Mouse (Mus musculus) forebrain, postnatal 0 days (tissue): ENCODE results near the gene Rcn3. TPM values are rescaled to one million over a fixed set of nuclear protein-coding genes. Genes with fewer than 3 reads are reported as not detected.

Source experiments
- ATAC-seq: fragments of 200-750 bp; cut with Nextera tagmentation; 2 replicates; pipeline ENCODE4 v1.8.0; 2017; ENCODE audit warnings: mild to moderate bottlenecking, moderate library complexity
- DNase-seq: peaks from one replicate; pipeline ENCODE4 v3.0.0-alpha.2; 2015
- H3K27ac ChIP-seq: fragments of 300-500 bp; sonication (generic); 2 replicates; pipeline ENCODE4 v1.5.1; 2014; ENCODE audit warnings: low read depth, mild to moderate bottlenecking, antibody characterized with exemption, low read length, moderate library complexity, mixed read lengths
- H3K27me3 ChIP-seq: fragments of 300-500 bp; sonication (generic); 2 replicates; pipeline ENCODE4 v1.6.1; 2014; ENCODE audit warnings: mild to moderate bottlenecking, low read length, mixed read lengths; ENCODE audit not compliant: insufficient read depth
- H3K36me3 ChIP-seq: fragments of 300-500 bp; sonication (generic); 2 replicates; pipeline ENCODE4 v1.6.1; 2014; ENCODE audit warnings: mild to moderate bottlenecking, moderate library complexity; ENCODE audit not compliant: insufficient read depth
- H3K4me1 ChIP-seq: fragments of 300-500 bp; sonication (generic); 2 replicates; pipeline ENCODE4 v1.6.1; 2014; ENCODE audit warnings: antibody characterized with exemption; ENCODE audit not compliant: insufficient read depth
- H3K4me2 ChIP-seq: fragments of 300-500 bp; sonication (generic); 2 replicates; pipeline ENCODE4 v1.6.1; 2014; ENCODE audit warnings: low read depth, mild to moderate bottlenecking, moderate library complexity
- H3K4me3 ChIP-seq: fragments of 300-500 bp; sonication (generic); 2 replicates; pipeline ENCODE4 v1.5.1; 2014; ENCODE audit warnings: low read depth, low read length, mixed read lengths
- H3K9ac ChIP-seq: fragments of 300-500 bp; sonication (generic); 2 replicates; pipeline ENCODE4 v1.6.1; 2014; ENCODE audit warnings: mild to moderate bottlenecking
- H3K9me3 ChIP-seq: fragments of 300-500 bp; sonication (generic); 2 replicates; pipeline ENCODE4 v1.6.1; 2016; ENCODE audit warnings: low read length
- CTCF ChIP-seq: sonication (generic); IDR thresholded peaks from 2 replicates; pipeline ENCODE4 v1.5.1; 2016; ENCODE audit warnings: antibody characterized with exemption, control low read depth, low read depth
- WGBS: fragments of 180-500 bp; shearing (Covaris S2); extraction: QIAGEN DNeasy Blood & Tissue Kit; methylation state at CpG from one replicate; pipeline ENCODE4 v1.1.7; 2014; 5-methylcytosine and 5-hydroxymethylcytosine counted together
- polyA plus RNA-seq: library from polyadenylated mRNA; unstranded; fragments of >200 nt; fragmentation: Nextera tagmentation; extraction: Ambion mirVana; gene quantifications from 2 replicates; pipeline ENCODE4 v1.2.1, GENCODE M21; 2015
- total RNA-seq: library from RNA; depleted of rRNA; stranded (reverse); fragments of >200 nt; gene quantifications from 2 replicates; pipeline ENCODE4 v1.2.3, GENCODE M21; 2014

The Rcn3 gene
- total and polyA plus RNA-seq, 2 experiments from 2014 or later = 32.6 to 43.8 TPM

DNA sequence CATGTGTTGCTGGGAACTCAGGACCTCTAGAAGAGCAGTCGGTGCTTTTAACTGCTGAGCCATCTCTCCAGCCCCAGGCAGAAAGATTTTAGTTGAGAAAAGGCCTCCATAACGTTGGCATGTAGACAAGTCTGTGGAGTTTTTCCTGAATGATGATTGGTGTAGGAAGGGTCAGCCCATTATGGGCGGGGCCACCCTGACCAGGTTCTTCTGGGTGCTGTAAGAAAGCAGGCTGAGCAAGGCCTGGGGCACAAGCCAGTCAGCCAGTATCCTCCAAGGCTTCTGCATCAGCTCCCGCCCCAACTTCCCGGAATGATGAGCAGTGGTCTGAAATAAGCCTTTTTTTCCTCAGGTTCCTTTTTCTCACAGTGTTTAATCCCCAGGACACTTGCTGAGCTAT is 11.0 kb downstream of the Rcn3 start:
- Histone ChIP-seq H3K4me3 (no peak overlapping the region), H3K9me3 (no peaks in the 10 kb centered on the region), H3K36me3 (peaks cover 24% of the 10 kb centered on the region), H3K27me3 (no peaks in the 10 kb centered on the region), H3K4me1 (no peaks in the 10 kb centered on the region), H3K27ac (no peak overlapping the region), H3K9ac (no peak overlapping the region), H3K4me2 (no peak overlapping the region)
- ATAC-seq = no peak
- WGBS = 46% methylated on average over 5 of the region's 5 CpGs
- TF ChIP-seq CTCF = 0 out of 2 replicates have a peak, but pooled peaks have one; percentile 14
- DNase-seq = no peak

DNA sequence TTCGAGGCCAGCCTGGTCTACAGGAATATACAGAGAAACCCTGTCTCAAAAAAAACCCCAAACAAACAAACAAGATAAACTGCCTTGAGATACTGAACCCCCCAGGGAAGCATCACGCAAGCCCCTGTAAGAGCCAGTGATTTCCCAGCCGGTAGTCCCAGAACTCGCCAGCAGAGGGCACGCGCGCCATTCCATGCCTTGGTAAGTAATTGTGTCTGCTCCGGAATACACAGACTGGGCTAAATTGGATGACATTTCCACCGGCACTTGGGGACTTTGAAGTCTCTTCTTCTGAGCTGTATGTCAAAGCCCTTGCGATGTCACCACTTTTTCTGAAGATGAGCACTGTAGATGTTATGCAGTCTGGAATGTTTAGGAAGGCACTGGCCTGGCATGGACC is 12.2 kb downstream of the Rcn3 start:
- H3K9me3 ChIP-seq = no peaks in the 10 kb centered on the region
- under 1% methylated on average over 10 of the region's 10 CpGs for WGBS
- peak; percentile 97 for TF ChIP-seq CTCF
- ATAC-seq (peak; percentile 69), DNase-seq (peak; percentile 94)
- H3K36me3 ChIP-seq = peaks cover 31% of the 10 kb centered on the region
- no peaks in the 10 kb centered on the region for H3K27me3 ChIP-seq
- no peak overlapping the region for H3K4me2 ChIP-seq
- H3K4me3 ChIP-seq = no peak overlapping the region
- no peaks in the 10 kb centered on the region for H3K4me1 ChIP-seq
- no peak overlapping the region for H3K9ac ChIP-seq
- H3K27ac ChIP-seq = no peak overlapping the region

GRCm38 (mm10) chr7:45078513-45078912 is 13.5 kb downstream of the Rcn3 start:
- Histone ChIP-seq H3K36me3 (peaks cover 34% of the 10 kb centered on the region), H3K4me1 (no peaks in the 10 kb centered on the region), H3K4me3 (no peak overlapping the region), H3K9ac (no peak overlapping the region), H3K27me3 (no peaks in the 10 kb centered on the region), H3K9me3 (no peaks in the 10 kb centered on the region), H3K27ac (no peak overlapping the region), H3K4me2 (no peak overlapping the region)
- peak; percentile 78 for TF ChIP-seq CTCF
- ATAC-seq (no peak), DNase-seq (peak; percentile 69)
- 38% methylated on average over 9 of the region's 9 CpGs for WGBS

DNA sequence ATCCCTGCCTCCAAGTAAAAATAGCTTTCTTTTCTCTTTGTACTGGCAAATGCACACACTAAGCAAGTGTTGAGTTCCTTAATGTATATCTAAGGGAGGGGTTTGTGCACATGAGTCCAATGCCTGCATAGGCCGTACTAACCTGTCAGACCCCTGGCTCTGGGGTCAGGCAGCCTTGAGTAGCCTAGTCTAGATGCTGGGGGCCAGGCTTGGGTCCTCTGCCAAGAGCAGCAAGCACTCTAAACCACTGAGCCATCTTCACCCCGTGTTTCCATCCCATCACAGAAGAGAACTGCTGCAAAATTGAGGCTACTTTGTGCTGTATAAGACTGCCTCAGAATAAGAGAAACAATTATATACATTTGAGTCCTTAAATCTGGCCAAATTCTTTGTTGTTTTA is 14.2 kb downstream of the Rcn3 start:
- 94% methylated on average over 2 of the region's 2 CpGs for WGBS
- Histone ChIP-seq H3K27me3 (no peaks in the 10 kb centered on the region), H3K9ac (no peak overlapping the region), H3K36me3 (peaks cover 34% of the 10 kb centered on the region), H3K4me3 (no peak overlapping the region), H3K4me2 (no peak overlapping the region), H3K4me1 (no peaks in the 10 kb centered on the region), H3K9me3 (no peaks in the 10 kb centered on the region), H3K27ac (no peak overlapping the region)
- TF ChIP-seq CTCF = no peak
- DNase-seq (no peak), ATAC-seq (no peak)

GRCm38 (mm10) chr7:45077322-45077721 is 14.7 kb downstream of the Rcn3 start:
- Histone ChIP-seq H3K27me3 (no peaks in the 10 kb centered on the region), H3K9me3 (no peaks in the 10 kb centered on the region), H3K9ac (no peak overlapping the region), H3K4me1 (no peaks in the 10 kb centered on the region), H3K36me3 (peaks cover 34% of the 10 kb centered on the region), H3K4me2 (no peak overlapping the region), H3K4me3 (no peak overlapping the region), H3K27ac (no peak overlapping the region)
- WGBS = 89% methylated on average over 14 of the region's 14 CpGs
- no peak for TF ChIP-seq CTCF
- DNase-seq (no peak), ATAC-seq (no peak)

- no peak for DNase-seq
- no peak for TF ChIP-seq CTCF
- no peak overlapping the region for H3K4me3 ChIP-seq
- no peaks in the 10 kb centered on the region for H3K9me3 ChIP-seq
- no peaks in the 10 kb centered on the region for H3K4me1 ChIP-seq
- H3K27me3 ChIP-seq = no peaks in the 10 kb centered on the region
- WGBS = 92% methylated on average over 30 of the region's 30 CpGs
- ATAC-seq = no peak
- H3K4me2 ChIP-seq = no peak overlapping the region
- H3K9ac ChIP-seq = no peak overlapping the region
- H3K27ac ChIP-seq = no peak overlapping the region
- H3K36me3 ChIP-seq = peaks cover 34% of the 10 kb centered on the region
These were observed 15.5 kb downstream of the Rcn3 start for GRCm38 (mm10) chr7:45076501-45076900.

DNA sequence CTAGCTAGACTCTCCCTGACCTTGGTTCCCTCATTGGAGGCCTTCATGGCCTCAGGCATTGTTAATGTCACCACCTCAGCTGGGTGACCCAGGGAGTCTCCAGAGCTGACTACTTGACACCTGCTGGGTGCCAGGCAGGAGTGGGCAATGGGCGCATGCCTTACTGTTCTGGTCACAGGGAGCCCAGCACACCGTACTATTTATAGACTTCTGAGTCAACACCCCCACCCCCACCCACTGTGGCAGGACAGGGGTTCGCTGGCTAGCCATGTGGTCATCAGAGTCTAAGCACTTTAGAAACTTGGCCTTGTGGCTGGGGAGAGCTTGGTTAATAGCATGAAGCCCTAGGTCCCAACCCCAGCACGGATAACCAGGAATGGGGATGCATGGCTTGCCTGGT is 16.6 kb downstream of the Rcn3 start:
- DNase-seq (no peak), ATAC-seq (no peak)
- H3K4me3 ChIP-seq = no peak overlapping the region
- peaks cover 34% of the 10 kb centered on the region for H3K36me3 ChIP-seq
- no peaks in the 10 kb centered on the region for H3K4me1 ChIP-seq
- WGBS = 87% methylated on average over 4 of the region's 4 CpGs
- H3K9me3 ChIP-seq = no peaks in the 10 kb centered on the region
- no peaks in the 10 kb centered on the region for H3K27me3 ChIP-seq
- no peak overlapping the region for H3K4me2 ChIP-seq
- no peak overlapping the region for H3K27ac ChIP-seq
- no peak for TF ChIP-seq CTCF
- H3K9ac ChIP-seq = no peak overlapping the region

DNA sequence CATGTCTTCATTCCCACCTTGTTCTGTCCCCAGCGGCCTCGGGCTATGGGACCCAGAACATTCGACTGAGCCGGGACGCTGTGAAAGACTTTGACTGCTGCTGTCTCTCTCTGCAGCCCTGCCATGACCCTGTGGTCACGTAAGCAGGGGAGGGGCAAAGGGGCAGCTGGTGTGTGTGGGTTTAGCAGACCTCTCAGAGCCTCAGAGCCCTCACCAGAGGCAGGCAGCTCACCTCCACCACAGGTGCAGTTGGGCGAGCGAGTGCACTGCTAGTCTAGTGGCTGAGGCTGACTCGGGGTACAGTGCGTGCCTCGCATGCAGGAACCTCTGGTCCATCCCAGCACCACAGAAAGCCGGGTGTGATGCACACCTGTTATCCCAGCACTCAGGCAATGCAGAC is 18.1 kb downstream of the Rcn3 start:
- DNase-seq (no peak), ATAC-seq (no peak)
- Histone ChIP-seq H3K27ac (no peak overlapping the region), H3K4me1 (no peaks in the 10 kb centered on the region), H3K4me3 (no peak overlapping the region), H3K27me3 (no peaks in the 10 kb centered on the region), H3K4me2 (no peak overlapping the region), H3K9ac (no peak overlapping the region), H3K9me3 (no peaks in the 10 kb centered on the region), H3K36me3 (peaks cover 34% of the 10 kb centered on the region)
- WGBS = 92% methylated on average over 12 of the region's 12 CpGs
- TF ChIP-seq CTCF = no peak
